Mouse (Mus musculus): Measurements from ENCODE around the gene Mrrf.

- peak; percentile 64 for TF ChIP-seq CTCF (IDR thresholded peaks at IDR 0.05; ENCODE audit: low read depth, low read length)
- no peak for TF ChIP-seq POLR2A (IDR thresholded peaks at IDR 0.05; ENCODE audit: borderline replicate concordance, low read depth, low read length)
These were observed 77.8 kb downstream of the Mrrf start for GRCm38 (mm10) chr2:36214023-36214422.
